ENCODE assay signal across 30 mouse cellular contexts in the genomic region with DNA sequence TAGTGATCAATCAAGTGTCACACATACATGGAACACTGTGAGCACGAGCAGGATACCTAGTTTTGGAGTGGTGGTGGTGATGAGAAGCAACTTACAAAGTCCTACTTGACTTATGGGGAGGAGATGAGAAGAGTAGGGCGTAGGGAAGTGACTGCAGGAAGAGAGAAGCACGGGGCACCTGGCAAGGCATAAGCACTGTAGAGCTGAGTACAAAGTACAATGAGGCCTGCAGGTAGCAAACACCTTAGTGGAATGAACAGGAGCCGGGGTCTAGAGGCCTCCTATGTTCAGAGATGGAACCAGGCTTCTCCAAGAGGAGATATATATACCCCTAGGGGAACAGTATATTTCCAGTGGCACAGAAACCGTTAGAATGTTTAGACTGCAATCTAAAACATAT.
"Had no signal": no experiment of that assay in that cellular context is flagged by ENCODE, and none has a peak within 500 bp of the region (broad histone marks: within the 10 kb centered on the region; RNA-seq: fewer than 3 reads in every experiment).

No protein-coding gene starts in this region.

- DNase-seq: left cerebral cortex, postnatal 4 days; liver; liver, embryonic 13.5 days; liver, postnatal 0 days; lung, adult 18-20 months; lung, adult 2 months; lung, postnatal 10 days; lung, postnatal 14 days; lung, postnatal 36 days; lung, postnatal 4 days; midbrain, embryonic 14.5 days had no signal

- H3K4me1 ChIP-seq: limb, embryonic 12.5 days; limb, embryonic 15.5 days; liver, embryonic 12.5 days; liver, embryonic 13.5 days; liver, embryonic 15.5 days; lung, embryonic 15.5 days; megakaryocyte, embryonic 14.5 days; midbrain, embryonic 10.5 days; midbrain, embryonic 12.5 days; midbrain, embryonic 13.5 days; midbrain, embryonic 15.5 days had no signal

- H3K27ac ChIP-seq: limb, embryonic 10.5 days; limb, embryonic 12.5 days; limb, embryonic 13.5 days; limb, embryonic 15.5 days; liver, embryonic 12.5 days; liver, embryonic 13.5 days; liver, embryonic 14.5 days; liver, embryonic 15.5 days; lung, embryonic 15.5 days; macrophage; midbrain, embryonic 10.5 days; midbrain, embryonic 12.5 days; midbrain, embryonic 13.5 days; midbrain, embryonic 15.5 days had no signal

- H3K9ac ChIP-seq: limb, embryonic 12.5 days; limb, embryonic 13.5 days; limb, embryonic 15.5 days; liver, embryonic 12.5 days; liver, embryonic 13.5 days; liver, embryonic 14.5 days; liver, embryonic 15.5 days; liver, postnatal 0 days; lung, embryonic 14.5 days; lung, embryonic 15.5 days; midbrain, embryonic 12.5 days; midbrain, embryonic 13.5 days; midbrain, embryonic 15.5 days had no signal

- H3K4me3 ChIP-seq: limb, embryonic 10.5 days; limb, embryonic 12.5 days; limb, embryonic 13.5 days; limb, embryonic 15.5 days; liver, embryonic 12.5 days; liver, embryonic 13.5 days; liver, embryonic 15.5 days; lung, embryonic 15.5 days; megakaryocyte, embryonic 14.5 days; midbrain, embryonic 10.5 days; midbrain, embryonic 12.5 days; midbrain, embryonic 13.5 days; midbrain, embryonic 15.5 days; myocyte had no signal

- H3K27me3 ChIP-seq: limb, embryonic 12.5 days; limb, embryonic 13.5 days; limb, embryonic 15.5 days; liver, embryonic 12.5 days; liver, embryonic 13.5 days; liver, embryonic 15.5 days; lung, embryonic 15.5 days; megakaryocyte, embryonic 14.5 days; midbrain, embryonic 12.5 days; midbrain, embryonic 13.5 days; midbrain, embryonic 15.5 days had no signal

- H3K4me2 ChIP-seq: limb, embryonic 12.5 days; limb, embryonic 13.5 days; limb, embryonic 15.5 days; liver, embryonic 11.5 days; liver, embryonic 12.5 days; liver, embryonic 13.5 days; liver, embryonic 15.5 days; lung, embryonic 14.5 days; lung, embryonic 15.5 days; midbrain, embryonic 11.5 days; midbrain, embryonic 12.5 days; midbrain, embryonic 13.5 days; midbrain, embryonic 15.5 days had no signal

- H3K36me3 ChIP-seq: limb, embryonic 10.5 days; liver, embryonic 12.5 days; liver, embryonic 13.5 days; liver, embryonic 15.5 days; lung, embryonic 15.5 days had no signal

- ATAC-seq: liver, embryonic 12.5 days; liver, postnatal 0 days; lung, postnatal 0 days; midbrain, embryonic 13.5 days; midbrain, embryonic 15.5 days had no signal

- H3K9me3 ChIP-seq: limb, embryonic 10.5 days; limb, embryonic 12.5 days; limb, embryonic 13.5 days; limb, embryonic 15.5 days; liver, embryonic 12.5 days; liver, embryonic 13.5 days; liver, embryonic 15.5 days; lung, embryonic 15.5 days; megakaryocyte, embryonic 14.5 days; midbrain, embryonic 10.5 days; midbrain, embryonic 12.5 days; midbrain, embryonic 13.5 days; midbrain, embryonic 15.5 days had no signal
